Mouse (Mus musculus) embryonic stem cell, embryonic (primary cell): Measurements from ENCODE around the gene Bcorl1.

Experiments
- CTCF ChIA-PET, 4 experiments: fragments of 300-600 bp in 2 of 4; fragments of 350-600 bp in 2 of 4; sonication (Branson Sonifier 250); formaldehyde crosslinking; loops; one replicate each; lab custom pipeline; 2022; ENCODE audit warnings: inconsistent platforms in 2 of 4; lab: Charles Lee
- POLR2A ChIA-PET, 4 experiments: fragments of 300-600 bp in 2 of 4; fragments of 350-600 bp in 2 of 4; sonication (Branson Sonifier 250); formaldehyde crosslinking; loops; one replicate each; lab custom pipeline; 2022; ENCODE audit warnings: antibody characterized with exemption in 4 of 4, inconsistent platforms in 1 of 4; lab: Charles Lee

Bcorl1 gene

DNA sequence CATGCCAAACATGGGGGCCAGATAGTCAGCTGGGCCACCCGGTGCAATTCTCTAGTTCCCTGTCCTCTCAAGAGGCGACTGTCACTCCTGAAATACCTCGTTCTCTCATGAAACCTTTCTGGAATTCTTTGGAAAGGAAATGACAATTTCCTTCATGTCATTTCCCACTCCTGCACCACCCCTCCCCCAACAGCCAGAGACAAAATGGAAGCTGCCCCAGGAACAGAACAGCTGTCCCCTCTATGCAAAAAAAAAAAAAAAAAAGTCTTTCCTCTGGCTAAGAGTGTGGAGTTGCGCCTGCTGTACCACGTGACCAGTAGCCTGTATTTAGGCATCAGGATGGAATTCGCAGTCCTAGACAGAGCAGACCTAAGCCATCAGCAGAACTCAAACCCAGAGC is 87.1 kb downstream of the Bcorl1 start:
- POLR2A ChIA-PET: interaction anchor here in 3 of 4 experiments (0.7 to 1.7 kb wide), 8 partner anchors 16 to 178 kb away, joined by 3 to 8 read pairs (median 3); partner anchors contain the start of gene Elf4 (in 1 of the 3)
- CTCF ChIA-PET: interaction anchor here in 3 of 4 experiments (0.6 to 1.7 kb wide), 6 partner anchors 18 to 361 kb away, joined by 3 to 8 read pairs (median 4); no protein-coding TSS in a partner anchor

DNA sequence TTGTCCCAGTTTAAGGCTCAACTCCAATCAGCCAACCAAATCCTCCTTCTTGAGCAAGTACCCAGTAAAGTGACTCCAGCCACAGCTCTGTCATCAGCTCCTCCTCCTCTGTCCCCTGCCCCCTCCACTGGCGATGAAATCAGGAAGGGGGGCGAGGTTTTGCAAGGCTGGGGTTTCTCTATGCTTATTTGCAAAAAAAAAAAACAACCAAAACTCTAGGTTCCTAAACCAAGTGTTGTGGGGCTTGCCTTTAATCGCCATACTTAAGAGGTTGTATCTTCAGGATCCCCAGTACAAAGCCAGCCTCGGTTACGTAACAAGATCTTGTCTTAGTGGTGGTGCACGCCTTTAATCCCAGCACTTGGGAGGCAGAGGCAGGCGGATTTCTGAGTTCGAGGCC is 87.5 kb downstream of the Bcorl1 start:
- CTCF ChIA-PET: interaction anchor here in 3 of 4 experiments (0.6 to 1.1 kb wide), 5 partner anchors 37 to 362 kb away, joined by 3 to 8 read pairs (median 5); no protein-coding TSS in a partner anchor
- POLR2A ChIA-PET: interaction anchor here in 3 of 4 experiments (0.6 to 1.5 kb wide), 11 partner anchors 17 to 393 kb away, joined by 3 to 8 read pairs (median 3); partner anchors contain the start of gene Elf4 (in 1 of the 3)

DNA sequence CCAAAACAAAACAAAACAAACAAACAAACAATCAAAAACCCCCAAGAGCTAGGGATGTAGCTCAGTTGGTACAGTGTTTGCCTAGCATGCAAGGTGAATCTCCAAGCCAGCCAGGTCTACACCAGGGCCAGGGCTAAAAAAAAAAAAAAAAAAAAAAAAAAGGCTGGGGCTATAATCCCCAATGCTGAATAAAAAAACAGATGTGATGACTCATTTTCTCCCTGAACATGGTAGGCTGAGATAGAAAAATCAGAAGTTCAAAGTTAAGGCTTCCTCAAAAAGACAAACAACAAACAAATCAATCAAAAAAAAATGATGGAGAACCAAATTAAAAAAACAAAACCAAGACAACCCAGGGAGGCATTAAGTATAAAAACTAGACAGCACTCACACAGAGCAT is 87.9 kb downstream of the Bcorl1 start:
- POLR2A ChIA-PET: interaction anchor here in 2 of 4 experiments (0.6 to 1.5 kb wide), 8 partner anchors 18 to 393 kb away, joined by 3 to 7 read pairs (median 3); partner anchors contain the start of gene Elf4 (in 1 of the 2)

DNA sequence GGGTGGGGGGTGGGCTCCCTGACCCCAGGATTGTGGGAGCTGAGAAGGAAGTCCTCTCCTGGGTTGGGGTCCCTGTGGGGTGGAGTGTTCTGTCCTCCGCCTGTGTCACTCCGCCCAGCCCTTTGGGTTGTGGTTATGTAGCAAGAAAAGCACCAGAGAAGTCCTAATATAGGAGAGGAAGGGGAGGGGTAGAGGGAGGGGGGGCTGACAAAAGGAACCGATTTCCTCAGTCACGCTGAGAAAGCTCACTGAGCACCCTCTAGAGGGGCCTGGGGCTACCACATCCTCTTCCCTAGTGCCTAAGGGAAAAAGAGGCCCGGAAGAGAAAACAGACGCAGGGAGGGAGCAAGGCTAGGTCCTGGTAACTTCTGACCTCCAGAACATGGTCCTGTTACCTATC is 88.4 kb downstream of the Bcorl1 start:
- ChIA-PET POLR2A (interaction anchor here in 3 of 4 experiments (0.6 to 1.5 kb wide), 6 partner anchors 17 to 125 kb away, joined by 3 to 7 read pairs (median 3); partner anchors contain the start of gene Elf4 (in 1 of the 3)), CTCF (interaction anchor here in 2 of 4 experiments (0.6 to 1.2 kb wide), 3 partner anchors 33 to 518 kb away, joined by 3 to 5 read pairs (median 3); partner anchors contain the start of genes Elf4 (in 1 of the 2) and Ocrl (in 1 of the 2))

More for the DNA sequence above, 87.9 kb downstream of the Bcorl1 start:
- CTCF ChIA-PET: interaction anchor here in 3 of 4 experiments (0.6 to 1.2 kb wide), 3 partner anchors 33 to 75 kb away, joined by 3 to 5 read pairs (median 5); partner anchors contain the start of gene Elf4 (in 1 of the 3)

DNA sequence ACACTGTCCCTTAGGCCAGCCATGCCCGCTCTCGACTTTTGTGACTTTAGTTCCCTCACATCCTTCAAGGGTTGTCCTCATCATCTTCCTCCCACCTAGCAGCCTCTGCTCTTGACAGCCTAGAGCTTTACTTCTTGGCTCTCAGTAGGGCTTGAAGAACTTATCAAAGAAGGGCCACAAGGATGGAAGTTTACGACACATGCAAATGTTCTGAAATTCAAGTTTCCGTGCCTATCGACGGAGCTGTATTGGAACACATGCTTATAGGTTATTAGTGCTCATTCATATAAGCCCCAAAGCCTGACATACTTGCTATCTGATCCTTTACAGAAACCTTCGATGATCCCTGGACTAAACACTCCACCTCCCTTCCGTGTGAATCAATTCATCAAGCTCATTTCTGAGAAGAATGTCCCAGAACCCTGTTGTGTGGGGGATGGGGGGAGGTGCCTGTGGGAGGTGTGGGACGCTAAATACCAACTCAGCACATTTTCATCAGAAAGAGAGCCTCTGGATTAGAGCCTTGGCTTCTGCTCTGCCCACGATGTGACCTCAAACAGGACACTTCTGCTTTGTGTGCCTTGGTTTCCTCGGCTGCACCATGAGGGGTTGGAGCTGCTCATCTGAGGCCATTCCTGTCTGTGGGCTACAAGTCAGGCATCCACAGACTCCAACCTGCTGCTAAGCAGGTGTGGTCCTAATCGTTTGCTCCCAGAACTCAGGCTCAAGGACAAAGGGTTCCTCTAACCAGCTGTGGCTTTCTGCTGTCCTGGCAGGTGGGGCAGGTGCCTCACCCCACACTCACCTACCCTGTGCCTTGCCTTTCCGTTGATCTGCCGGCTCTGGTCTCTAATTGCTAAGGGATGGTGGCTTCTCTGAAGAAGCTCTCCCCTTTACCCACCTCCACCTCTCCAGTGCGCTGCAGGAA is 91.7 kb downstream of the Bcorl1 start:
- ChIA-PET CTCF (interaction anchor here in 3 of 4 experiments (0.5 to 2.1 kb wide), 5 partner anchors 8 to 141 kb away, joined by 3 to 9 read pairs (median 3); partner anchors contain the start of gene Elf4 (in 1 of the 3)), POLR2A (interaction anchor here in 3 of 4 experiments (0.6 to 2.8 kb wide), 12 partner anchors 9 to 176 kb away, joined by 3 to 15 read pairs (median 4); partner anchors contain the start of genes Elf4 (in 2 of the 3) and Utp14a (in 1 of the 3))

DNA sequence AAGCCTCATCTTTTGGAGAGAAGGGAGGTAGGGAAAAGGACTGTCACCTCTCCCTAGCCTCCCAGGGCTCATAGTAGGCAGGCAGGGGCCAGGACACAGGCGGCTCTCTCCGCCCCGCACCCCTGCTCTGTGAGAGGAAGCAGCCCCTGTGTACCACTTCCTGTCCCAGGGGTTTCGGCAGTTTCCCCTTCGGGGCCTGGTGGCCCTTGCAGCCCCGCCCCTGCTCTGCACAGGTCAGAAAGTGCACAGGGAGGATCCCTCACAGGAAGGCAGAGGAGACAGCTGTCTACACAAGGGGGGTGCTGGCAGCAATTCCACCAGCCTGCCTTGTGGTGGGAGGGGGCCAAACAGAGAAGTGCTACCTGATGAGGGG is 92.4 kb downstream of the Bcorl1 start:
- POLR2A ChIA-PET: interaction anchor here in 3 of 4 experiments (1.0 to 2.8 kb wide), 7 partner anchors 10 to 29 kb away, joined by 3 to 15 read pairs (median 5); partner anchors contain the start of gene Elf4 (in 1 of the 3)
- CTCF ChIA-PET: interaction anchor here in 2 of 4 experiments (0.7 to 2.1 kb wide), 3 partner anchors 9 to 29 kb away, joined by 3 to 8 read pairs (median 3); partner anchors contain the start of gene Elf4 (in 1 of the 2)

DNA sequence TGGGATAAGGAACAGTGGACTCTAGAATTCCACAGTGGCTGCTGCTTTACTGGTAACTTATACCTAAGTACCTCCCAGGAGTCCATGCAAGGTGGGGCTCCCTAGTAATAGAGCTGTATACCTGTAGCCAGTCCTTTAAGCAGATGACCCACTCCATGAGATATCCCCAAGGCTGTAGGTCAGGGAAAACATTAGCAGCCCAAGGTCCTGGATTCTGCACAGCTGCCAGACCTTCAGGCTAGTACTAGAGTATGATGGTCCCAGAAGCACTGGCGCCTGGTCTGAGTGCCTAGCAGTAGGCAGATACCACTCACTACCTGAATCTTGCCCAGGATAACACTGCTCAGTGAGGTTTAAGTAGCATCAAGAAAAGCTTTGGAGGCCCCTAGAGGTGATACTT is 93.1 kb downstream of the Bcorl1 start:
- ChIA-PET CTCF (interaction anchor here in 2 of 4 experiments (0.9 to 2.1 kb wide), 2 partner anchors 11 to 28 kb away, joined by 4 to 8 read pairs; partner anchors contain the start of gene Elf4 (in 1 of the 2)), POLR2A (interaction anchor here in 2 of 4 experiments (1.2 to 2.8 kb wide), 4 partner anchors 9 to 18 kb away, joined by 3 to 15 read pairs (median 4); no protein-coding TSS in a partner anchor)

DNA sequence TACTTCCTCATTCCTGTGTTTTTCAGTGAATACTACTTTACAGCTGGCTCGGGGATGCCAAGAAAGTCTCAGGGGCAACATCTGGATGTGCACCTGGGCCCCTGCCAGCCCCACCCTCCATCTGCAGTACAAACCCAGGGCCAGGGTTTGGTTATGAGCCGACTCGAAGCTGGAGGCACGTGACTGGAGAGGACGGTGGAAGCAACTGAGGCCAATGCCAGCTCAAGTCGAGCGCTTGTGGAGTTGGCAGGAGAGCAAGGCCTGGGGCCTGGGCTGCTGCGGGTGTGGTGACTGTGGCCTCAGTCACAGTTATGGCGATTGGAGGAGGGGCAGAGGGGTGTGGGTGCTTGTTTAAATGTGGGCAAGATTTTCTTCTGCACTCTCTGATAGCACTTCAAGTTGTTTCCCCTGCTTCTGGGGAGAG is 94.3 kb downstream of the Bcorl1 start:
- CTCF ChIA-PET: interaction anchor here in 1 of 4 experiments (0.5 kb wide), 1 partner anchor 625 kb away, joined by 4 read pairs; no protein-coding TSS in a partner anchor

DNA sequence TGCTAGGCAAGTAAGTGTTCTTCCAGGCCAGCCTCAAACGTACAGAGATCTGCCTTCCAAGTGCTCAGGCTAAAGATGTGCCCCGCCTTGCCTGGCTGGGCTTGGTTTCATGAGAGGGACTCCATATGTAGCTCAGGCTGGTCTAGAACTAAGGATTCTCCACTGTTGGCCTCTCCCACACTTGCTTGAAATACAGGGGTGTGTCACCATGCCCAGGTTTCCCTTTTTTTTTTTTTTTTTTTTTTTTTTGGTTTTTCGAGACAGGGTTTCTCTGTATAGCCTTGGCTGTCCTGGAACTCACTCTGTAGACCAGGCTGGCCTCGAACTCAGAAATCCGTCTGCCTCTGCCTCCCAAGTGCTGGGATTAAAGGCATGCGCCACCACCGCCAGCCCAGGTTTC is 94.9 kb downstream of the Bcorl1 start:
- POLR2A ChIA-PET: interaction anchor here in 2 of 4 experiments (1.1 to 1.5 kb wide), 4 partner anchors 10 to 26 kb away, joined by 3 to 5 read pairs (median 4); partner anchors contain the start of gene Elf4 (in 1 of the 2)
- CTCF ChIA-PET: interaction anchor here in 1 of 4 experiments (0.5 kb wide), 1 partner anchor 624 kb away, joined by 4 read pairs; no protein-coding TSS in a partner anchor

More for the DNA sequence above, 94.3 kb downstream of the Bcorl1 start:
- POLR2A ChIA-PET: interaction anchor here in 2 of 4 experiments (1.1 to 1.3 kb wide), 3 partner anchors 17 to 27 kb away, joined by 3 to 4 read pairs (median 3); partner anchors contain the start of gene Elf4 (in 1 of the 2)

DNA sequence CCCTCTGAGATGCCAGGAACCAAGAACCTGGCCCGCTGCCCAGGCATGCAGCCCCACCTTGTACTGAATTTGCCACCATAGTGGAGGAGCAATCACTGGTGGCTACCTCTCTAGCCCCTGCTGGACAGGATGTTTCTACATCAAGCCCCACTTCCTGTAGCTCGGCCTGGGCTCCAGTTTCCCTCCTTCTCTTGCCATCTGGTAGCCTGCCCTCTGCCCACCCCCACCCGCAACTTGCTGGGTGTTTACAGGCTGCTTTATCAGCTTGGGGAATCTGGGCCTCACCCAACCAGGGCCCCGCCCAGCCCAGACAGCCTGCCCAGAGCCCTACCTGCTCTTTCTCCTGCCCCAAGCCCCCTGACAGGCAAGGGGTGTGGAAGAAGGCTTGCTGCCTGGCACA is 97.9 kb downstream of the Bcorl1 start:
- CTCF ChIA-PET: interaction anchor here in 1 of 4 experiments (2.4 kb wide), 1 partner anchor 23 kb away, joined by 8 read pairs; the partner anchor contains the start of gene Elf4
- POLR2A ChIA-PET: interaction anchor here in 2 of 4 experiments (0.6 to 1.4 kb wide), 3 partner anchors 16 to 18 kb away, joined by 3 to 7 read pairs (median 4); no protein-coding TSS in a partner anchor

DNA sequence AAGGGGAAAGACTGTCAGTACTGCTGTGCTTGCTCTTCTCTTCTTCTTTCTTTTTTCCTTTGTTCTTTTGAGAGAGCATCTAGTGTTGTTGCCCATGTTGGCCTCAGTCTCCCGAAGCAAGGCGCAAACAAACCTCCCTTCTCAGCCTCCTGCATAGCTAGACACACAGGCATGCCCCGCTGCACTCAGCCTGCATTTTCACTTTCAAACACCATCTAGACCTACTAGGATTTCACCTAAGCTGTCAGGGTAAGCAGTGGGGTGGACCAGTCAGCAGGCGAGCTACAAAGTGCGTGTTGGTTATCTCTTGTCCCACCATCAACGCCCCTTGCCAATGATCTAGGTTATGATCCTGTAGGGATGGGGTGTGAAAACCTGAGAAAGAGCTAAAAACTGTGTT is 100.4 kb downstream of the Bcorl1 start:
- CTCF ChIA-PET: no interaction called here
- POLR2A ChIA-PET: interaction anchor here in 2 of 4 experiments (1.1 to 2.1 kb wide), 4 partner anchors 9 to 32 kb away, joined by 4 to 5 read pairs (median 4); no protein-coding TSS in a partner anchor

DNA sequence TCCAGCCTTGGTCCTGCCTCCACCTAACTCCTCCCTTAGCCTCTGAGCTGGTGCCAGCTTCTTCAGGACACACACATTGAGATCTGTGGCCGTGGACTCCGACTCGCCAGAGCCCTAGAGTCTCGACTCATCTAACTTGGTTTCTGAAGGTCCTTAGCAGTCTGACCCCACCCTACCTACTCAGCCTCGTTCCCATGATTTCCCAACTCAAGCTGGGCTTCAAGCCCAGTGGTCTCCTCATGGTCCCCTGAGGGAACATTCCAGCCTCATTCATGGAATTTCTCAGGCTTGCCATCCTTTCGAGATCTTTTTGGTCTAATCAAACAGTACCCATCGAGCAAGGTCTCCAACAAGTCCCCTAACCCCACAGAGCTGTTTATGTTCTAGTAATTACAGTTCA is 100.8 kb downstream of the Bcorl1 start:
- ChIA-PET CTCF (no interaction called here), POLR2A (interaction anchor here in 2 of 4 experiments (1.1 to 2.1 kb wide), 4 partner anchors 10 to 32 kb away, joined by 4 to 5 read pairs (median 4); no protein-coding TSS in a partner anchor)

DNA sequence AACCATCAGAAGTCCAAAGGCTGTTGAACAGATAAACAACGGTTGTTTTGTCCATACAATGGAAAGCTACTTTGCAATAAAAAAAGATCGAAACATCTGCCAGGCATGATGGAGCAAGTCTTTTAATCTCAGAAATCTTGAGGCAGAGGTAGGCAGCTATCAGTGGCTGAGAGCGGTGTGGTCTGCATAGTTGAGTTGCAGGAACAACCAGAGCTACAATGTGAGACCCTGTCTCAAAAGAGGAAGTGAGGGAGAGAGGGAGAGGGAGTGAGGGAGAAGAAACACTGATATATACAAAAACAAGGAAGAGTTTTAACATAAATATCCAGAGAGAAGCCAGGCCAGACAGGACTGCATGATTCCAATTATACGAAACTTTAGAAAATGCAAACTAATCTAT is 103.5 kb downstream of the Bcorl1 start:
- POLR2A ChIA-PET: interaction anchor here in 1 of 4 experiments (0.6 kb wide), 1 partner anchor 22 kb away, joined by 4 read pairs; no protein-coding TSS in a partner anchor
- CTCF ChIA-PET: interaction anchor here in 1 of 4 experiments (0.6 kb wide), 1 partner anchor 34 kb away, joined by 4 read pairs; no protein-coding TSS in a partner anchor

DNA sequence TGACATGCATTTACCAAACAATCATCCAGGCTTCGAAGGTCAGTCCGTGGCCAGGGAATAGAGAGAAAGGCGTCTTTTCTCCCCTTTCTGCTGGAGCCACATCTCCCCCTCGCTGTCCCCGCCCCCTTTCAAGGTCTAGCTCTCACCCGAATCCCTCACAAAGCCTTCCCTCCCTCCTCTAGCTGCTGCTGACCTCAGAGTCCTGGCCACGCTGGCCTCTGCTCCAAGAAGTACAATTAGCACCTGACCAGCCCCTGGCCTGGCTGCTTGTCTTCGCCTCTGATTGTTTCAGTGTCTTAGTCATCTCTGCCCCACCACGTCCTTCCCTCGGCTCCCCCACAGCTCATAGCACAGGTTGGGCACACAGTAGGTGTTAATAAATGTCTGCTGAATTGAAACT is 108.5 kb downstream of the Bcorl1 start:
- CTCF ChIA-PET: interaction anchor here in 2 of 4 experiments (1.0 to 1.3 kb wide), 3 partner anchors 13 to 27 kb away, joined by 3 to 4 read pairs (median 3); partner anchors contain the start of gene Elf4 (in 2 of the 2)
- POLR2A ChIA-PET: interaction anchor here in 3 of 4 experiments (0.5 to 1.0 kb wide), 3 partner anchors 17 to 38 kb away, joined by 3 to 4 read pairs (median 3); no protein-coding TSS in a partner anchor

DNA sequence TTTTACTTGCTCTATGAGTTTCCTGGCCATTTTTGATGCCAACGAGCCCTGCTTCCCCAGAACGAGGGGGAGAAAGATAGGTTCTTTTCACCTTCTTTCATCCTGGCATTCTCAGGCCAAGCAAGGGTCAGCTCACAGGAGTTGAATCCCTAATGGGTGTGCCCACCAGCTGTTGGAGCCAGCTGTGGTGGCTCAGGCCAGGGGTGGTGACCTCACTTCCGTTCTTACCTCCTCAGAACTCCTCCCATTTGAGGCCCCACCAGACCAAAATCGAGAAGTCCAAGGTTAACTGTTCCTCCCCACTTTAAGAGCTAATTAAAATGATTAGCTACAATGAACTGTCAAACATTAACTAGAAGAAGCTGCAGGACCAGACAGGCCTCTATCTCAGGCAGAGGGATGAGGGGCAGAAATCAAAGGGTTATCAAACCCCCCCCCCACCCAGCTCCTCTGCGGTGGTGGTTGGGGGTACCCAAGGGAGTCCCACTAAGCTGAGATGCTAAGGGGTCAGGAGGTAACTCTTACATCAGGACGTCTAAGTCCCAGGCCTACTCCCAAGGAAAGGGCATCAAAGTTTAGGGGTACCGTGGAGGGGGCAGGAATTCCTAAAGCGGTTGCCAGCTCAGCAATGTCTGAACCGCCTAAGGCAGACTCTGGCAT is 111.2 kb downstream of the Bcorl1 start:
- POLR2A ChIA-PET: interaction anchor here (0.6 to 3.4 kb wide), 16 partner anchors 10 to 196 kb away, joined by 3 to 23 read pairs (median 4); partner anchors contain the start of genes Elf4 (in 2 of the 4) and Utp14a (in 2 of the 4)
- CTCF ChIA-PET: interaction anchor here (0.6 to 2.0 kb wide), 6 partner anchors 10 to 197 kb away, joined by 3 to 11 read pairs (median 4); partner anchors contain the start of gene Elf4 (in 2 of the 4)
